Mouse (Mus musculus): ENCODE data around the gene Alpi. TPM values are rescaled to one million over a fixed set of nuclear protein-coding genes. Genes with fewer than 3 reads are reported as not detected.

Gene Alpi
- polyA plus RNA-seq, 2 experiments = not detected

- Histone ChIP-seq H3K27me3 (ENCODE audit: control insufficient read depth, insufficient read depth, low read length) (no peaks in the 10 kb centered on the region), H3K9me3 (ENCODE audit: control insufficient read depth, low read length) (no peaks in the 10 kb centered on the region), H3K4me1 (replicated peaks; ENCODE audit: control insufficient read depth in 2 of 2, insufficient read depth in 2 of 2, low read length in 1 of 2) (no peaks in the 10 kb centered on the region), H3K27ac (no peak overlapping the region), H3K4me2 (ENCODE audit: low read depth) (no peak overlapping the region), H3K9ac (replicated peaks) (no peak overlapping the region), H3K4me3 (ENCODE audit: insufficient read depth in 1 of 2, low read depth in 2 of 2, low read length in 2 of 2) (no peak overlapping the region), H3K36me3 (replicated peaks; ENCODE audit: control insufficient read depth, insufficient read depth, low read depth) (no peaks in the 10 kb centered on the region)
- DNase-seq (ENCODE audit: low read depth in 3 of 3, low spot score in 3 of 3) (no peak), ATAC-seq (ENCODE audit: insufficient read depth) (no peak)
- 61% methylated on average over 4 of the region's 4 CpGs for WGBS (ENCODE audit: insufficient replicate concordance)
- no peak for TF ChIP-seq EP300 (IDR thresholded peaks at IDR 0.05; ENCODE audit: low read depth)
- TF ChIP-seq CTCF (IDR thresholded peaks at IDR 0.05; ENCODE audit: low read depth) = no peak
Measured at GRCm38 (mm10) chr1:87051369-87051768, 50.0 kb downstream of the Alpi start.

DNA sequence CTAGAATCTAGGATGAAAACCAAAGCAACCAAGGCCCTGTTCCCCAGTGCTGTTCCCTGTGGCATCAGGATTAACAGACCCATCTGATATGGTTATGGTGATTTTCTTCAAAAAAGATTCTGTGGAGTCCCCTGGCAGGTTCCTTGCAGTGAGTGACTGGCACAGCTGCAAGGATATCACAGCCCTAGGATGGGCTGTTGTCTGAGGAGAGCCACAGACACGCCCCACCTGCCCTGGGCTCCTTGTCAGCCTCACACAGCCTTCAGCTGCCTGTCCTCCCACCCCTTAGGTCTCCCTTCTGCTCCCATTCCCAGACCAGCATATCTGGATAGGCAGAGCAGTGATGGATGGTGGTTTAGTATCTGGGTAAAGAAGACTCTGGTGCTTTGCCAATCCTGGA, 50.7 kb downstream of the Alpi start:
- no peak for TF ChIP-seq EP300 (IDR thresholded peaks at IDR 0.05; ENCODE audit: low read depth)
- TF ChIP-seq CTCF (IDR thresholded peaks at IDR 0.05; ENCODE audit: low read depth) = no peak
- Histone ChIP-seq H3K36me3 (replicated peaks; ENCODE audit: control insufficient read depth, insufficient read depth, low read depth) (no peaks in the 10 kb centered on the region), H3K27me3 (ENCODE audit: control insufficient read depth, insufficient read depth, low read length) (no peaks in the 10 kb centered on the region), H3K9ac (replicated peaks) (no peak overlapping the region), H3K4me1 (replicated peaks; ENCODE audit: control insufficient read depth in 2 of 2, insufficient read depth in 2 of 2, low read length in 1 of 2) (no peaks in the 10 kb centered on the region), H3K27ac (no peak overlapping the region), H3K4me3 (ENCODE audit: insufficient read depth in 1 of 2, low read depth in 2 of 2, low read length in 2 of 2) (no peak overlapping the region), H3K9me3 (ENCODE audit: control insufficient read depth, low read length) (no peaks in the 10 kb centered on the region), H3K4me2 (ENCODE audit: low read depth) (no peak overlapping the region)
- WGBS (ENCODE audit: insufficient replicate concordance) = 62% methylated on average over 1 of the region's 1 CpGs
- DNase-seq (ENCODE audit: low read depth in 3 of 3, low spot score in 3 of 3) (no peak), ATAC-seq (ENCODE audit: insufficient read depth) (no peak)

- WGBS (ENCODE audit: insufficient replicate concordance) = 62% methylated on average over 3 of the region's 3 CpGs
- Histone ChIP-seq H3K27ac (no peak overlapping the region), H3K9me3 (ENCODE audit: control insufficient read depth, low read length) (no peaks in the 10 kb centered on the region), H3K4me3 (ENCODE audit: insufficient read depth in 1 of 2, low read depth in 2 of 2, low read length in 2 of 2) (no peak overlapping the region), H3K4me1 (replicated peaks; ENCODE audit: control insufficient read depth in 2 of 2, insufficient read depth in 2 of 2, low read length in 1 of 2) (no peaks in the 10 kb centered on the region), H3K27me3 (ENCODE audit: control insufficient read depth, insufficient read depth, low read length) (no peaks in the 10 kb centered on the region), H3K9ac (replicated peaks) (no peak overlapping the region), H3K4me2 (ENCODE audit: low read depth) (no peak overlapping the region), H3K36me3 (replicated peaks; ENCODE audit: control insufficient read depth, insufficient read depth, low read depth) (no peaks in the 10 kb centered on the region)
- DNase-seq (ENCODE audit: low read depth in 3 of 3, low spot score in 3 of 3) (no peak), ATAC-seq (ENCODE audit: insufficient read depth) (no peak)
- TF ChIP-seq EP300 (IDR thresholded peaks at IDR 0.05; ENCODE audit: low read depth) = no peak
- no peak for TF ChIP-seq CTCF (IDR thresholded peaks at IDR 0.05; ENCODE audit: low read depth)
Measured at GRCm38 (mm10) chr1:87050072-87050471, 51.3 kb downstream of the Alpi start.

Other genes with a start within 250 kb of the Alpi start
- not detected in 2 replicates for gene Alppl2, start 11.7 kb downstream of the Alpi start, polyA plus RNA-seq (2012; rRNA removed)
- not detected in 2 replicates for gene Alppl2, start 11.7 kb downstream of the Alpi start, polyA plus RNA-seq (2014; fragmentation: Nextera tagmentation; extraction: Ambion mirVana)
- gene Akp3, start 23.4 kb upstream of the Alpi start, polyA plus RNA-seq (2012; rRNA removed) = not detected in 2 replicates
- gene Akp3, start 23.4 kb upstream of the Alpi start, polyA plus RNA-seq (2014; fragmentation: Nextera tagmentation; extraction: Ambion mirVana) = not detected in 2 replicates
- 0.02 and 0.11 TPM in 2 replicates for gene Ecel1, start 54.9 kb upstream of the Alpi start, polyA plus RNA-seq (2012; rRNA removed)
- gene Ecel1, start 54.9 kb upstream of the Alpi start, polyA plus RNA-seq (2014; fragmentation: Nextera tagmentation; extraction: Ambion mirVana) = not detected in 2 replicates
- gene Prss56, start 81.7 kb upstream of the Alpi start, polyA plus RNA-seq (2012; rRNA removed) = not detected in 2 replicates
- gene Prss56, start 81.7 kb upstream of the Alpi start, polyA plus RNA-seq (2014; fragmentation: Nextera tagmentation; extraction: Ambion mirVana) = not detected in 2 replicates
- not detected in 2 replicates for gene Chrnd, start 89.0 kb upstream of the Alpi start, polyA plus RNA-seq (2012; rRNA removed)
- not detected in 2 replicates for gene Chrnd, start 89.0 kb upstream of the Alpi start, polyA plus RNA-seq (2014; fragmentation: Nextera tagmentation; extraction: Ambion mirVana)
- gene Chrng, start 103.1 kb upstream of the Alpi start, polyA plus RNA-seq (2012; rRNA removed) = not detected in 2 replicates
- gene Chrng, start 103.1 kb upstream of the Alpi start, polyA plus RNA-seq (2014; fragmentation: Nextera tagmentation; extraction: Ambion mirVana) = not detected in 2 replicates
- 18.9 and 34.8 TPM in 2 replicates for gene Eif4e2, start 112.3 kb upstream of the Alpi start, polyA plus RNA-seq (2012; rRNA removed)
- gene Eif4e2, start 112.3 kb upstream of the Alpi start, polyA plus RNA-seq (2014; fragmentation: Nextera tagmentation; extraction: Ambion mirVana) = 54.9 and 59.7 TPM in 2 replicates
- gene Efhd1, start 162.8 kb upstream of the Alpi start, polyA plus RNA-seq (2012; rRNA removed) = not detected in 2 replicates
- gene Efhd1, start 162.8 kb upstream of the Alpi start, polyA plus RNA-seq (2014; fragmentation: Nextera tagmentation; extraction: Ambion mirVana) = not detected in 2 replicates
- gene Gigyf2, start 225.4 kb upstream of the Alpi start, polyA plus RNA-seq (2012; rRNA removed) = 17.1 and 17.9 TPM in 2 replicates
- 11.2 and 13.0 TPM in 2 replicates for gene Gigyf2, start 225.4 kb upstream of the Alpi start, polyA plus RNA-seq (2014; fragmentation: Nextera tagmentation; extraction: Ambion mirVana)